Mouse (Mus musculus): ENCODE data around the gene Psg16.
A peak's percentile ranks its signal among the peaks of the same experiment; 100 is the strongest.

DNA sequence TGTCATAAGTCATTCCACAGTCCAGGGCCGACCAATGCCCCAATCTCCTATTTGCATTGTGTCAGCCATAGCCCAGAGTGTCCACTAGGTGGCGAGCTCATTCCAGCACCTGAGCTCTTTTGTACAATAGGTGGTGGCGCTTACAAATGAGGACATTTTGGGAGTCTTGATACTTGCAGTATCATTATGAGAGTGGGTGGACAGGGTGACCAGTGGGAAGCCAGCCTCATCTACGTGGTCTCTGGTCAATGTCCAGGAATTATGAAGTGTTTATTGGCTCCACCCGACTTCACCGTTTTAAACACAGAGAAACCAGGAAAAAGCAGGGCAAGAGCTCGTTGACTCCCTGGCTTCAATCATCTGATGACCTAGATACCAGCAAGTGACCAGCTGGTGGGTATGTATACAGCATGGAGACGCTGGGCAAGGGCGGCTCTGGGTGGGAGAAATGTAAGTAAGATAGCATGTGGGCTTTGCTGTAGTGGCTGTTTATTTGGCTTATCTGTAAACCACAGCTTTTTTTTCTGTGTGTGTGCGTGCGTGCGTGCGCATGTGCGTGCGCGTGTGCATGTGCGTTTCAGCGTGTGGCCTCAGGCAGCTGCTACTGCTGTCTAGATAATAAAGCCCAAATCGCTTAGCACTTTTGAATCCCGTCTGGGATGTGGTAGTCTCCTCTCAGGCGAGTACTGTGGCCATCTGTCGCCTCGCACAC lies at the start of gene Psg16:
- peak; percentile 74; the same call in 1 of the 2 replicates for TF ChIP-seq CTCF (IDR thresholded peaks at IDR 0.05; ENCODE audit: extremely low read depth, insufficient read depth, insufficient read length, insufficient replicate concordance)
- TF ChIP-seq POLR2A (IDR thresholded peaks at IDR 0.05; ENCODE audit: low read depth, low read length): no peak

Measured in spleen, adult 2 months (tissue).